Mouse (Mus musculus): Measurements from ENCODE around the gene Edrf1.

DNA sequence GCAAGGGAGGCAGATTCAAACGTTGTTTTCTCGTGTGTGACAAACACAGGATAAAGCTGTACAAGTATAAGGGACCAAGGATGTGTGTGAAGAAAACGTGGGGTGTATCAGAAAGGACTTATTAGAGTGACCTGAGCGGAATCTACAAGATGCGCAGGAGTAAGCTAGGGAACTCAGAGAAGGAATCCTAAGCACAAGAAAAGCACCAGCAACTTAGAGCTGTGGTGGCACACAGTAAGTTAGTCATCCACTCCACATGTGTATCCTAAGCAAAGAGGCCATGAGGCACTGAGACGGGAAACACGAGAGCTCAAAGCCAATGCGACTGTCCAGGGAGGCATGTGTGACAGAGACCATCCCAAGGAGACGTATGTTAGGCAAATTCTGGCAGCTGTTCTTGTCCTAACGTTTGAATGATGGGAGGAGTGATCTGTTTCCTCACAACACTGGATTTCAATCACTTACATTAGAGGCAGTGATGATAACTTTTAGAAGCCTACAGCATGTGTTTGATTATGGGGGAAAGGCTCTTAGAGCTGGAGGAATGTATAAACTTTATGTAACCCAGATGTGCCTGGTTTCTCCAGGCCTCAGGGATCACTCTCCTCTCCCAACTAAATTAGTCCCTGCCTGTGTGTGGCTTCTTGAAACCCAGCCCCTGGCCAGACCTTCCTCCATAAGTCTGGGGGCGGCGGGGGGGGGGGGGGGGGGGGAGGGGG, 2.3 kb upstream of the Edrf1 start:
- TF ChIP-seq CTCF (conservative IDR thresholded peaks at IDR 0.05; ENCODE audit: insufficient read depth, insufficient read length, low read depth, low read length) (no peak), POLR2A (IDR thresholded peaks at IDR 0.05; ENCODE audit: low read depth, low read length) (no peak)

Data from kidney, adult 2 months (tissue).